Mouse (Mus musculus) right cerebral cortex, adult 18-20 months (tissue): ENCODE data around the gene Map7.

Source experiments
- DNase-seq: peaks from one replicate; pipeline ENCODE4 v3.0.0; 2022; ENCODE audit warnings: mixed read lengths

Gene Map7

GRCm38 (mm10) chr10:20190139-20190747 lies 42.0 kb downstream of the Map7 start:
- DNase-seq: no peak

- no peak for DNase-seq
Observed at GRCm38 (mm10) chr10:20194847-20195540, 46.7 kb downstream of the Map7 start.

GRCm38 (mm10) chr10:20197039-20197438 lies 48.8 kb downstream of the Map7 start:
- no peak for DNase-seq

GRCm38 (mm10) chr10:20198968-20199737 lies 50.9 kb downstream of the Map7 start:
- DNase-seq: peak; percentile 39

GRCm38 (mm10) chr10:20201236-20201635 lies 53.0 kb downstream of the Map7 start:
- no peak for DNase-seq

GRCm38 (mm10) chr10:20202171-20202570 lies 53.9 kb downstream of the Map7 start:
- no peak for DNase-seq

- DNase-seq: peak; percentile 57
Observed at GRCm38 (mm10) chr10:20202818-20203217, 54.5 kb downstream of the Map7 start.

GRCm38 (mm10) chr10:20203502-20203901 lies 55.2 kb downstream of the Map7 start:
- no peak for DNase-seq

- DNase-seq: no peak
Observed at GRCm38 (mm10) chr10:20204696-20205431, 56.6 kb downstream of the Map7 start.

- DNase-seq: no peak
Observed at GRCm38 (mm10) chr10:20206966-20207365, 58.7 kb downstream of the Map7 start.

GRCm38 (mm10) chr10:20209609-20210341 lies 61.5 kb downstream of the Map7 start:
- no peak for DNase-seq

GRCm38 (mm10) chr10:20214418-20214817 lies 66.1 kb downstream of the Map7 start:
- DNase-seq: no peak

- no peak for DNase-seq
Observed at GRCm38 (mm10) chr10:20216982-20217381, 68.7 kb downstream of the Map7 start.

- DNase-seq: no peak
Observed at GRCm38 (mm10) chr10:20218866-20219265, 70.6 kb downstream of the Map7 start.

GRCm38 (mm10) chr10:20219538-20219937 lies 71.3 kb downstream of the Map7 start:
- no peak for DNase-seq

GRCm38 (mm10) chr10:20220443-20221071 lies 72.3 kb downstream of the Map7 start:
- no peak for DNase-seq

- DNase-seq: no peak
Observed at GRCm38 (mm10) chr10:20222011-20222410, 73.7 kb downstream of the Map7 start.

GRCm38 (mm10) chr10:20226728-20227127 lies 78.5 kb downstream of the Map7 start:
- DNase-seq: no peak

- DNase-seq: no peak
Observed at GRCm38 (mm10) chr10:20230026-20230425, 81.8 kb downstream of the Map7 start.

GRCm38 (mm10) chr10:20233451-20233850 lies 85.2 kb downstream of the Map7 start:
- no peak for DNase-seq

- DNase-seq: no peak
Observed at GRCm38 (mm10) chr10:20234466-20234865, 86.2 kb downstream of the Map7 start.

- no peak for DNase-seq
Observed at GRCm38 (mm10) chr10:20235656-20236055, 87.4 kb downstream of the Map7 start.
